Mouse (Mus musculus) MEL (cell line): ENCODE data around the gene Golga2. TPM values are rescaled to one million over a fixed set of nuclear protein-coding genes. Genes with fewer than 3 reads are reported as not detected.

Experiments
- DNase-seq: peaks from one replicate; pipeline ENCODE4 v3.0.0; 2011; ENCODE audit warnings: low read depth, low spot score
- H3K27ac ChIP-seq: 2 replicates; pipeline ENCODE4 v1.5.1; 2012; ENCODE audit warnings: low read depth, mild to moderate bottlenecking, control low read depth, low read length, moderate library complexity; ENCODE audit not compliant: control insufficient read depth
- H3K27me3 ChIP-seq, 2 experiments: fragments of 150-350 bp in 1 of 2; sonication (generic) in 1 of 2; 2 replicates each; pipeline ENCODE4 v1.6.1; 2012; ENCODE audit warnings: low read length in 2 of 2, mild to moderate bottlenecking in 2 of 2, improper control_type of control experiment in 1 of 2, moderate library complexity in 1 of 2; ENCODE audit not compliant: insufficient read depth in 2 of 2, control insufficient read depth in 1 of 2
- H3K36me3 ChIP-seq, 2 experiments: 2 replicates each; pipeline ENCODE4 v1.6.1; 2012 to 2014; ENCODE audit warnings: low read length in 2 of 2, improper control_type of control experiment in 1 of 2, inconsistent platforms in 1 of 2, mild to moderate bottlenecking in 1 of 2; ENCODE audit not compliant: insufficient read depth in 2 of 2, control insufficient read depth in 1 of 2
- H3K4me1 ChIP-seq, 2 experiments: fragments of 150-350 bp in 1 of 2; sonication (generic) in 1 of 2; 2 replicates each; pipeline ENCODE4 v1.6.1; 2012; ENCODE audit warnings: low read length in 2 of 2, improper control_type of control experiment in 1 of 2, mild to moderate bottlenecking in 1 of 2; ENCODE audit not compliant: insufficient read depth in 2 of 2, control insufficient read depth in 1 of 2
- H3K4me3 ChIP-seq, 2 experiments: fragments of 150-350 bp in 1 of 2; sonication (generic) in 1 of 2; 2 replicates each; pipeline ENCODE4 v1.5.1; 2012; ENCODE audit warnings: low read depth in 2 of 2, low read length in 2 of 2, mild to moderate bottlenecking in 2 of 2, moderate library complexity in 2 of 2, control low read depth in 1 of 2, improper control_type of control experiment in 1 of 2; ENCODE audit not compliant: control insufficient read depth in 1 of 2, insufficient read depth in 1 of 2
- H3K79me2 ChIP-seq: 2 replicates; pipeline ENCODE4 v1.6.1; 2012; ENCODE audit warnings: mild to moderate bottlenecking, low read length, moderate library complexity; ENCODE audit not compliant: control insufficient read depth, poor library complexity, insufficient read depth
- H3K9ac ChIP-seq: 2 replicates; pipeline ENCODE4 v1.6.1; 2012; ENCODE audit warnings: low read depth, mild to moderate bottlenecking, control low read depth, low read length, moderate library complexity; ENCODE audit not compliant: control insufficient read depth, poor library complexity, severe bottlenecking
- H3K9me3 ChIP-seq: fragments of 150-350 bp; sonication (generic); replicated peaks from 2 replicates; pipeline ENCODE4 v1.6.1; 2012; ENCODE audit warnings: mild to moderate bottlenecking, low read length, improper control_type of control experiment, moderate library complexity; ENCODE audit not compliant: insufficient read depth
- CHD1 ChIP-seq: IDR thresholded peaks from 2 replicates; pipeline ENCODE4 v1.6.1; 2012; ENCODE audit warnings: low read depth, mild to moderate bottlenecking, inconsistent platforms, low read length, improper control_type of control experiment
- GATA1 ChIP-seq: IDR thresholded peaks from 2 replicates; pipeline ENCODE4 v1.6.1; 2011; ENCODE audit warnings: low read depth, low read length, improper control_type of control experiment
- HCFC1 ChIP-seq: IDR thresholded peaks from 2 replicates; pipeline ENCODE4 v1.6.1; 2012; ENCODE audit warnings: low read depth, mild to moderate bottlenecking, inconsistent platforms, low read length, improper control_type of control experiment, moderate library complexity
- JUND ChIP-seq: IDR thresholded peaks from 2 replicates; pipeline ENCODE4 v1.6.1; 2011; ENCODE audit warnings: low read depth, mild to moderate bottlenecking, improper control_type of control experiment, low read length
- KAT2A ChIP-seq: conservative IDR thresholded peaks from 2 replicates; pipeline ENCODE4 v1.6.1; 2012; ENCODE audit warnings: low read depth, low read length, improper control_type of control experiment, inconsistent platforms
- MYB ChIP-seq: IDR thresholded peaks from 2 replicates; pipeline ENCODE4 v1.6.1; 2011; ENCODE audit warnings: mild to moderate bottlenecking, low read depth, low read length, improper control_type of control experiment
- NELFE ChIP-seq: IDR thresholded peaks from 2 replicates; pipeline ENCODE4 v1.6.1; 2011; ENCODE audit warnings: low read depth, low read length, improper control_type of control experiment
- RAD21 ChIP-seq: IDR thresholded peaks from 2 replicates; pipeline ENCODE4 v1.6.1; 2011; ENCODE audit warnings: mild to moderate bottlenecking, low read depth, low read length, improper control_type of control experiment
- SIN3A ChIP-seq: IDR thresholded peaks from 2 replicates; pipeline ENCODE4 v1.6.1; 2012; ENCODE audit warnings: low read length, improper control_type of control experiment, inconsistent platforms
- TAL1 ChIP-seq: IDR thresholded peaks from 2 replicates; pipeline ENCODE4 v1.6.1; 2012; ENCODE audit warnings: mild to moderate bottlenecking, inconsistent platforms, low read length, moderate library complexity, mixed read lengths
- TCF12 ChIP-seq: IDR thresholded peaks from 2 replicates; pipeline ENCODE4 v1.6.1; 2014; ENCODE audit warnings: low read depth, mild to moderate bottlenecking, inconsistent platforms, low read length, improper control_type of control experiment, moderate library complexity
- ZC3H11A ChIP-seq: IDR thresholded peaks from 2 replicates; pipeline ENCODE4 v1.6.1; 2012; ENCODE audit warnings: low read depth, mild to moderate bottlenecking, inconsistent platforms, low read length, improper control_type of control experiment
- ZKSCAN1 ChIP-seq: IDR thresholded peaks from 2 replicates; pipeline ENCODE4 v1.6.1; 2012; ENCODE audit warnings: low read depth, mild to moderate bottlenecking, inconsistent platforms, low read length, improper control_type of control experiment, moderate library complexity
- ZMIZ1 ChIP-seq: IDR thresholded peaks from 2 replicates; pipeline ENCODE4 v1.6.1; 2012; ENCODE audit warnings: low read depth, mild to moderate bottlenecking, inconsistent platforms, low read length, improper control_type of control experiment, moderate library complexity
- ZNF384 ChIP-seq: IDR thresholded peaks from 2 replicates; pipeline ENCODE4 v1.6.1; 2012; ENCODE audit warnings: low read depth, mild to moderate bottlenecking, inconsistent platforms, low read length, improper control_type of control experiment
- polyA plus RNA-seq, 2 experiments: library from polyadenylated mRNA; stranded (reverse) in 1 of 2; unstranded in 1 of 2; fragments of >175 nt in 1 of 2; fragments of >200 nt in 1 of 2; gene quantifications; 2 replicates each; pipeline versions ENCODE4 v1.2.1 to v1.2.4; 2012; ENCODE audit warnings: low replicate concordance in 2 of 2, low read depth in 1 of 2; ENCODE audit not compliant: insufficient read length in 2 of 2, insufficient read depth in 1 of 2, missing spikeins in 1 of 2
- total RNA-seq: library from RNA; depleted of rRNA; stranded (reverse); fragments of 300-350 nt; gene quantifications from 2 replicates; pipeline ENCODE4 v1.2.3, GENCODE M21; 2012

The Golga2 gene
- total and polyA plus RNA-seq, 3 experiments, result 20.3 to 38.6 TPM; not detected in 1

- H3K27ac ChIP-seq, result no peak overlapping the region
- no peaks in the 10 kb centered on the region for H3K36me3 ChIP-seq
- no peak overlapping the region for H3K4me3 ChIP-seq
- TF ChIP-seq JUND (no peak), MYB (no peak), TCF12 (no peak), ZMIZ1 (no peak), KAT2A (no peak)
- H3K9me3 ChIP-seq, result no peaks in the 10 kb centered on the region
- no peak for DNase-seq
- no peaks in the 10 kb centered on the region for H3K79me2 ChIP-seq
- peaks cover 1 to 3% of the 10 kb centered on the region in 2 experiments; a peak in 3 of 4 replicates for H3K27me3 ChIP-seq
- H3K4me1 ChIP-seq, result no peaks in the 10 kb centered on the region
- no peak overlapping the region for H3K9ac ChIP-seq
These were observed 30.7 kb downstream of the Golga2 start for GRCm38 (mm10) chr2:32317791-32318417.

GRCm38 (mm10) chr2:32318709-32319585, 31.8 kb downstream of the Golga2 start:
- Histone ChIP-seq H3K4me1 (no peaks in the 10 kb centered on the region), H3K36me3 (no peaks in the 10 kb centered on the region), H3K9ac (no peak overlapping the region), H3K79me2 (no peaks in the 10 kb centered on the region), H3K27me3 (peaks cover 1 to 3% of the 10 kb centered on the region in 2 experiments; a peak in 3 of 4 replicates), H3K4me3 (no peak overlapping the region), H3K27ac (no peak overlapping the region)
- TF ChIP-seq NELFE (no peak), ZNF384 (peak; percentile 62)
- TF ChIP-seq, all 39 proteins: peak for 1
- no peak for DNase-seq
- no peaks in the 10 kb centered on the region for H3K9me3 ChIP-seq

- Histone ChIP-seq H3K36me3 (no peaks in the 10 kb centered on the region), H3K4me3 (no peak overlapping the region), H3K9me3 (no peaks in the 10 kb centered on the region), H3K79me2 (no peaks in the 10 kb centered on the region), H3K4me1 (no peaks in the 10 kb centered on the region), H3K9ac (no peak overlapping the region), H3K27ac (no peak overlapping the region), H3K27me3 (peaks cover 1 to 3% of the 10 kb centered on the region in 2 experiments; a peak in 3 of 4 replicates)
- TF ChIP-seq ZKSCAN1 (no peak), ZNF384 (no peak), KAT2A (no peak), GATA1 (no peak), RAD21 (no peak), CHD1 (no peak), HCFC1 (no peak), ZC3H11A (no peak), TAL1 (no peak), SIN3A (no peak)
- no peak for DNase-seq
These were observed 32.7 kb downstream of the Golga2 start for GRCm38 (mm10) chr2:32319586-32320580.
